Mouse (Mus musculus): ENCODE results near the gene Mfsd12.
A peak's percentile ranks its signal among the peaks of the same experiment; 100 is the strongest.

Gene Mfsd12

DNA sequence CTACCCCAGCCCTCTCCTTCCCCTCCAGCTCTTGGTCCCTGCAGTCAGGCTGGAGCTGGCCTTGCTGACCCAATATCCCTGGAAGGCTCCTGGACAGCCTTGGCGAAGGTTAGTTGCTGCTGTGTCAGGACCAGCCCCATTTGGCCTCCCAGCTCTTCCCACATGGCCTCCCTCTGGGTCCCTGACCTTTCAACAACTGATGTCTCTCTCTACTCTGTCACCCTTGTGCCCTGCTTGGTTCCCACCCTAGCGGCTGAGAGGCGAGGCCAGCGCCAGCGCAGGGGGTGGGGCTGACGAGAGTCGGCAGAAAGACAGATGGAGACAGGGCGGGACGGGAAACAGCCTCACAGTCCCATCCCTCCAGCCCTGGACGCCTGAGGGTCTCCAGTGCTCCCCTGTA, 28.9 kb upstream of the Mfsd12 start, which contains the start of gene Tbxa2r:
Gene Tbxa2r (plus strand): TSS at position 346 of the 400 bp plus-strand sequence.
- no peak for DNase-seq (ENCODE audit: extremely low spot score, low spot score)

DNA sequence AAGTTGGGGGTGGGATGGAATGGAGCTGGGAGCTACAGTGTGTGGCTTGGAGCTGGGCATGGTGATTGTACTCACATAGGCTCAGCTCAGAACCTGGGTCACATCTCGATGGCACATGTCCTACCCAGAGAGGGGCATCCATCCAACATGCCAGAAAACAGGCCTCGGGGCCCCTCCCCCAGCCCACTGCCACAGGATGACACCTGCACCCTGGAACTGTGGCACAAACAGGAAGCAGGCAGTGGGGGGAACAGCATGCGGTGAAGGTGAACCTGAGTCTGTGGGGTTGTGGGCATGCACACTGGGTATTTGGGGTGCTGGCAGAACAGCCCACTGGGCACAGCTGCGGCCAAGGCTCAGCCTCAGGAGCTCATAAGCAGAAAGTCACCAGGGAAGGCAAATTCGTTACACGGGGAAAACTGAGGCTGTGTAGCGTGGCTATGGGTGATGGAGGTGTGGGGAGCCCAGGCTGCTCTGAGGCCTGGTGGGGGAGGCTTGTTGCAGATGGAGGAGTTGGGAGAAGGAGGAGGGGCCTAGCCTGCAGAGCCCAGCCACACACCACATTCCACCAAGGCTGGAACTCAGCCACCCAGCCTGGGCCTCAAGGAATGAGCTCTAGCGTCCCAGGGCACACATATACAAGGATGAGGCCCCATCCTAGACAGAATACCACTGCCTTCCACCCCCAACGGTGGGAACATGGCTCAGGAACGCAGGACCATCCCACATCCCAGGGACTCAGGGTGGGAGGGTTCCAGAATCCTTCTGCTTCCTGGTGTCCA, 27.9 kb upstream of the Mfsd12 start:
- no peak for DNase-seq (ENCODE audit: extremely low spot score, low spot score)

DNA sequence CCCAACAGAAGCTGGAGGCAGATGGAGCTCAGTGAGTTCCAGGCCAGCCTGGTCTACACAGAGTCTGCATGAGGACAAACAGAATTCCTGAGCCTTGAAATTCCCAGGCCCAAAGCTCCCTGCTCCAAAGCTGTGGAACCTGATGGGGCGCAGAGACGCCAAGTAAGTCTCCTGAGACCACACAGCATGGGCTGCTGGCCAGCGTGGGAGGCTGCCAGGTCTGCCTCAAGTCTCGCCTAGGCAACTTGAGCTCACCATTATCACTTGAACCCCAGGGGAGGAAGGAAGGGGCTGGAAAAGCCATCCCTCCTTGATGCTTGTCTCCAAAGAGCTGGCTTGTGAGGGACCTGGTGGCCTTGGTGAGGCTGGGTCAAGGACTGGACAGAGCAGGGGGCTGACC, 27.3 kb upstream of the Mfsd12 start:
- DNase-seq (ENCODE audit: extremely low spot score, low spot score): no peak

DNA sequence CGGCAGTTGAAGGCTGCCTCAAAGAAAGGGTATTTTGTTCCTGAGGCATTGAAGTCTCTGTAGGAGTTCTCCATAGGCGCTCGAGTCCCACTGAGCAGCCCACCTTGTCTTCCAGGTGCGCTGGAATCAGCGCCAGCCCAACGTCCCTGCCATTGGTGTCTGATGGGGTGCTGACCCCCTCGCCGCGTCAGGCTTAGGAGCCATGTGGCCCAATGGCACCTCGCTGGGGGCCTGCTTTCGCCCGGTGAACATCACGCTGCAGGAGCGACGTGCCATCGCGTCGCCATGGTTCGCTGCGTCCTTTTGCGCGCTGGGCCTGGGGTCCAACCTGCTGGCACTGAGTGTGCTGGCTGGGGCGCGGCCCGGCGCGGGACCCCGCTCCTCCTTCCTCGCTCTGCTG, 25.0 kb upstream of the Mfsd12 start:
- no peak for DNase-seq (ENCODE audit: extremely low spot score, low spot score)

DNA sequence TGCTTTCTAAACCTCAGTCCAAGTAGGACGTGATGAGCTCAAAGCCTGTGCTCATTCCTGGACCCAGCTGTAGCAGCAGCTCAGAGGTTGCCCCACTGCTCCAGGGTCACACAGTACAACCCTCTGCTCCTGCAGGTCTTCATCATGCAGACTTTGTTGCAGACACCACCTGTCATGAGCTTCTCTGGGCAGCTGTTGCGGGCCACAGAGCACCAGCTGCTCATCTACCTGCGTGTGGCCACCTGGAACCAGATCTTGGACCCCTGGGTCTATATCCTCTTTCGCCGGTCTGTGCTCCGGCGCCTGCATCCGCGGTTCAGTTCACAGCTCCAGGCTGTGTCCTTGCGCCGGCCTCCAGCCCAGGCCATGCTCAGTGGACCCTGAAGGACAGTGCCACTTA, 23.0 kb upstream of the Mfsd12 start:
- no peak for DNase-seq (ENCODE audit: extremely low spot score, low spot score)

DNA sequence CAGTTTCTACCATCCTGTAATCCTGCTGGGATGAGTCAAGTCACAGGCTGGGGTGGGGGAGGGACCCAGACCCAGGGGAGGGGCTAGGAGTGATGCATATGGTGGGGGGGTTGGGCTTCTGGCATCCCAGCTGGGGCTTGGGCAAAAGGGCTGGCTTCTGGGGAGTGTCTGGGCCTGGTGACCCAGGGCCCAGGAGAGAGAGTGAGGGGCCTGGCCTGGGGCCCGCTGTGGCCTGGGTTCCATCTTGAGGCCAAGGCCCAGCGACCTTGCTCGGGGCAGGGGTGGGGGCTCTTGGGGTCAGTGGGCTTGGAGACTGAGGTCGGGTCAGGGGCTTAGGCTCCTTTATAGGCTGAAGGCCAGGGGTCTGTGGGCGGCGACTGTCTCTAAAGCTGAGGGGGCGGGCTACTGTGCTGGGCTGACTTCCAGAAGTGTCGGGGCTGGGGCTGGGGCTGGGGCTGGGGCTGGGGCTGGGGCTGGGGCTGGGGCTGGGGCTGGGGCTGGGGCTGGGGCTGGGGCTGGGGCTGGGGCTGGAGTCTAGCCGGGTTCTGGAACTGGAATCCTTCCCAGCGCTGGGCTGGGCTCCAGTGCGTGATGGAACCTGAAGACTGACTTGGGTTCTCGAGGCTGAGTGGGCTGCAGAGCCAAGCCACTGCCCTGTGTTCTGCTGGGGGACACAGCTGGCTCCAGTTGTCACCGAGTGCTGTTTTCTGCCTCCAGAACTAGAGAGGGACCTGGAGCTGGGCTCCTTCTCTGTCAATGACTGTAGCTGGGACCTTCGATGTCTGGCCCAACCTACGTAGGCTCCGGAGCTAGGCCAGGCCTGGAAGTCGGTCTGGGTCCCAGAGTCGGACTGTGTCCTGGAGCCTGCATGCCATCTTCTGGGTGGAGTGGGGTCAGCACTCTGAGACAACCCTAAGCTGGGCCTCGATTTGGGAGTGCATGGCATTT, 21.6 kb upstream of the Mfsd12 start:
- peak; percentile 49 for DNase-seq (ENCODE audit: extremely low spot score, low spot score)

DNA sequence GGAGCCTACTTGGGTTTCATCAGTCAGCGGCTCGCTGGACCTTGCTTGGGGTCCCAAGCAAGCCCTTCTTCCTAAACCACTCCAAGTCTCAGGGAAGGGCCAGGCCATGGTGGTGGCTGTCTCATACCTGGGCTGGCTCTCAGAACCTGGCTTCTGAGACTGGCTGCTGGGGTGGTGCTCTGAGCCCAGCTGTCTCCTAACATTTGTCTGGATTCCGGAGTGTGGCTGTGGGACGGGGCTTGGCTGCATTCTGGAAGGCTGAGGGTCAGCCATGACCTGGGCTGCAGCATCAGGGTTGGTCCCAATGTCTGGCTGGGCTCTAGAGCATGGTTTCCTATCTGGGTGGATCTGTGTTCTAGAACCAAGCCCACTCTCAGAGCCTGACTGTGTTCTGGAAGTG, 20.7 kb upstream of the Mfsd12 start:
- no peak for DNase-seq (ENCODE audit: extremely low spot score, low spot score)

DNA sequence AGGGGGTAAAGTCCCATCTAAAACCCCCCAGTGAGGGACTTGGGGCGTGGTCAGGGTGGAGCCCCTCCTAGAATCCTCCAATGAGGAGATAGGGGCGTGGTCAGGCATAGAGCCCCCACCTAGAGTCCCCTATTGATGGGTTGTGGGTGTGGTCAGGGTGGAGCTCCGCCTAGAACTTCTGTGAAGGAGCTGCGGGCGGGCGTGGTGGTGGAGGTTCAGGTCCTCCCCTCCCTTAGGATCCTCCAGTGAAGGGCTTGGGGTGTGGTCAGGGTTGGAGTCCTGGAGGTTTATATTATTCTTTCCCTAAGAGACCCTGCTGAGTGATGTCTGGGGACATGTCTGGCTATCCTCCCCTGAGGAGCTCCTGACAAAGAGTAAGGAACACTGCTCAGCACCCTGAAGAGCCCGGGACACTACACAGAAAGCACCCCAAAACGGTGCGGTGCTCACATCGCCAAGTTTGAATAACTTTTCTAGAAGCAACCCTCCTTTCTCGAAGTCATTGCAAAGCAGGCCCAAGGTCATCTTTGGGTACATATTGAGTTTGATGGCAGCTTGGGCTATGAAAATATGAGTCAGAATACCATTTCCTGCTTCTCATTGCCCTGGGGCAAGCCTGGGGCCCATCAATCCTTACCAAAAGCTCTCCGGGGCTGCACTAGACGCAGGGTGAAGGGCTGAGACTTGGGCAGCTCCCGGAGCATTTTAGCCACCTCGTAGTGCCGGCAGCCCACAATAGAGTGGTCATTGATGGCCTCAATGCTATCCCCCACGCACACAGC, 16.5 kb upstream of the Mfsd12 start:
- DNase-seq (ENCODE audit: extremely low spot score, low spot score): no peak

DNA sequence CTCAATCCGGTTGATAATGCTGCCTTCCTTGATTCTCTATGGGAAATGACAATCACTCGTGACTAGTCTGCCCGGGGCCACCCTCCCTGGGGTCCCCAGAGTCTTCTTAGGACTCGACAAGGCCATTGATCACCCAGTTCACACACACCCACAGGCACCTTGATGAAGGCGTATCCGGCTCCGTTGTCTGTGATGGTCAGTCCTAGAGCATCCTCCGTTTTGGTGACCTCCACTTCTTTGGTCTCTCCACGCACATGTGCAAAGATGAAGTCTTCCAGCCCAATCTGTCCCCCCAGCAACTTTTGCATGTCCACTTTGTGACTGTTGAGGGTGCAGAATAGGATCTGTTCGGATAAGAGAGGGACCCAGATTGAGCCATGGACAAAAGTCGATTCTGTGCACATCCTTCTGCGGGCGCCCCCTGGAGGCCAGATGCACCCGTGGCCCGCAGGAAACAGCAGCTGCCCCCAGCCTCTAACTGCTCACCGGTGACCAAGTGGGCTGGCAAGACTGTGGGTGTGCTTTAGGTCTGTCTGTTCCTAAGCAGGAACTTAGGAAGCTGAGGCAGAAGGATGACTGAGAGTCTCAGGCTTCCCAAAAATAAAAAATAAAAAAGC, 15.8 kb upstream of the Mfsd12 start:
- peak; percentile 79 for DNase-seq (ENCODE audit: extremely low spot score, low spot score)

DNA sequence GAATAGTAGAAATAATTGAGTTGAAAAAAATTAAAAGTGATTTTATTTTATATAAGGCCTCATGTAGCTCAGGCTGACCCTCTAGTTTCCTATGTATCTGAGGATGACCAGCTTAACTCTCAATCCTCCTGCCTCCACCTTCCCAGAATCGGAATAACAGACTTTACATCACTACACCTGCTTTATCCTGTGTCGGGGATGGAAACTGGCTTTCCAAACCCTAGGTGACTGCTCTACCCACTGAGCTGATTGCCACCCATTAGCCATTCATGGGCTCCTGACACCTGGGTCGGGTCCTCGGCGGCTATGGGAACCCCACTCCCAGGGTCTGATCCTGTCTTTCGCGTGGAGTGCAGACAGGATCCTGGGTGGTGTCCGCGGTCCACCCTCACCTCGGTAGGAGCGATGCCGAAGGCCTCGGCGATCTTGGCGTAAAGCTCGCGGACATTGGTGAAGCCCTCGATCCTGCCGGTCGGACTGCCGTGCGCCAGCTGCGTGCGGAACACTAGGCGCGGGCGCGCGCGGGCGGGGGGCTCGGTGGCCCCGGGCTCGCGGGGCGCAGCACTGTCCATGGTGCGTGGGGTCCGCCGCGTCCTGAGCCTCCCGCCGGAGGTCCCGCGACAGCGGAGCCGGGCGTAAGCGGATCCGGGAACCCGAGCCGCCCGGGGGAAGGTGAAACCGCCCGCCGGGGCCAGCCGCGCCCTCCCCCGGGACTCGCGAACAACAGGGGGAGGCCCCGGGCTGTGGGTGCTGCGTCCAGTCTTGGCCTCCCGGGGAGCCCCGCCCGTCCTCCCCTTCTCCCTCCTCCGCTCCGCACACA, 14.4 kb upstream of the Mfsd12 start, which contains the start of gene Gipc3:
Gene Gipc3 (minus strand): TSS at position 581 of the 820 bp plus-strand sequence.
- DNase-seq (ENCODE audit: extremely low spot score, low spot score): no peak

DNA sequence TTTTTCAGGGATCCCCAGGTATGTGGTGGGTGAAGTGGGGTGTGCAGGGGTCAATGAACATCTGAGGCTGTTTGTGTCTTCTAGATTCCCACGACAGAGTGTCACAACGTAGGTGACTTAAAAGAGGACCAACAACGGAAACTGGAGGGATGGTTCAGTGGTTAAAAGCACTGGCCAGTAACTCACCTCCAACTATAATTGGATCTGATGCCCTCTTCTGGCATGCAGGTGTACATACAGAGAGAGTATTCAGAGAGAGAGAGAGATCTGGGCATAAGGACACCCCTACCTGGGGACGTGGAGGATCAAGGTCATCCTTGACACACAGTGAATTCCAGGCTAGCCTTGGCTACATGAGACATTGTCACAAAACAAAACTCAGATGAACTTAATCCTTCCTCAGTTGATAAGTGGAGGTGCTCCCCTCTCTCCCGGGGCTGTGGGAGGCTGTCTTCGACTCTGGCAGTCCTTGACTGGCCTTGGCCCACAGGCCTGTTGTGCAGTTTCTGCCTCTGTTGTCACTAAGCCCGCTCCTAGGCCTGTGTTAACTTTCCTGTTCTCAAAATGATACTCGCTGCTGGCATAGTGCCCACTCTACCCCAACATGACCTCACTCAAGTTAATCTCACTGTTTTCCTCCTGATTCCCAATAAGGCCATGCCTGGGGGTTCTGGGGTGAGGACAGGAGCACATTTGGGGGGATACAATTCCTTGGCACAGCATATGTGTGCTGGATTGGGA, 12.7 kb upstream of the Mfsd12 start:
- no peak for DNase-seq (ENCODE audit: extremely low spot score, low spot score)

DNA sequence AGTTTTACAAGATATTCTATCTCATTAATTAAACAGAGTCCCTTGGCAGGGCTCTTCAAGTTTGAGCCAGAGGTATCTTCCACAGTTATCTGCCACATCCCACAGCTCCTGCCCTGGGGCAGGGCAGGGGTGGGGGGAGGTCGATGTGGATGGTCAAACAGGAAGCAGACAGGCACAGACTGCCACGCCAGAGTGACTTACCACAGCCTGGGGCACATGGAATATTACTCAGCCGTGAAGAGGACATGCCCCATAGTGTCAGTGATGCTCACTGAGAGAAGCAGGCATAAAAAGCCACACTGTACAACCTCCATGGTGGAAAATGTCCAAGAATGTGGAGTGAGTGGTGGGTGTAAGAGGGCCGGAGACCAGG, 12.1 kb upstream of the Mfsd12 start:
- DNase-seq (ENCODE audit: extremely low spot score, low spot score): no peak

DNA sequence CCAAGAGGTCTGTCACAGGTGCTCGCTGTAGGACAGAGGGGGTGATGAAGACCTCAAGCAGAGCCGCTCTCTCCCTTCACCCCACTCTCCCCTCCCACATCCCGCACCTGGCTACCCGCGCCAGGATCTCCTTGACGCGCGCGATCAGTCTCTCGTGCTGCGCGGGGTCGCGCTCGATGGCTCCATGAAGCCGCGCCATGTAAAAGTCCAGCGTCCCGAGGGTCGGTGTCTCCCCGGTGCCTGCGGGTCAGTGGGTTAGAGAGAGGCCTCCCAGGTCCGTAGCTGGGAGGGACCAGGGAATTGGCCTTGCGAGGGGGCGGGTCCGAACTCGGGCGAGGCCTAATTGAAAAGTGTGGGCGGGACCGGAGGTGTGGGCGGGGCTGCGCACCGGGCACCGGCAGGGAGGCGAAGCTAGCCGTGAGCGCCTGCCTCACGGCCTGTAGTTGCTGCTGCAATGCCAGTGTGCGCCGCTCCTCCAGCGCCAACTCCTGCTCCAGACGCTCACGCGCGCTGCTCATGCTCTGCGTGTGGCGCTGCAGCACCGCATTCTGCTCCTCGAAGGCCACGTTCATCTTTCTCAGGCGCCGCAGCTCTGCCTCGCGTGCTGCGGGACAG, 10.7 kb upstream of the Mfsd12 start:
- peak; percentile 67 for DNase-seq (ENCODE audit: extremely low spot score, low spot score)

DNA sequence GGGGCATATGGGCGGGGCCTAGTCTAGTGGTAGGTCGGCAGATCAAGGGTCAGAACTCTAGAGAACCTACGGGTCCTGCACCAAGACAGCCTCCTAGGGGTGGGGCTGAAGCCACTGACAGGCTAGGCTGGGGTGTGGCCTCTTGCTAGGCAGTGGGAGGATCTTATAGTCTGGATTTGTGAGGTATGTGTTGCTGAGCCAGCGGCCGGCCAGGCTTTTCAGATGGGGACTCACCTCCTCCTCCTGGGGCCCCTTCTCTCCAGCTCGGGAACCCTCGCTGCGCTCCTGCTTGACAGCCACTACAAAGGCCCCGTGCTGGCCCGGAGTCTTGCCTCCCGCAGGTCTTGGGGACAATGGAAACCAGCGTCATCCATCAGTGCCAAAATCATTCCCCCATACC, 8.1 kb upstream of the Mfsd12 start:
- DNase-seq (ENCODE audit: extremely low spot score, low spot score): no peak

DNA sequence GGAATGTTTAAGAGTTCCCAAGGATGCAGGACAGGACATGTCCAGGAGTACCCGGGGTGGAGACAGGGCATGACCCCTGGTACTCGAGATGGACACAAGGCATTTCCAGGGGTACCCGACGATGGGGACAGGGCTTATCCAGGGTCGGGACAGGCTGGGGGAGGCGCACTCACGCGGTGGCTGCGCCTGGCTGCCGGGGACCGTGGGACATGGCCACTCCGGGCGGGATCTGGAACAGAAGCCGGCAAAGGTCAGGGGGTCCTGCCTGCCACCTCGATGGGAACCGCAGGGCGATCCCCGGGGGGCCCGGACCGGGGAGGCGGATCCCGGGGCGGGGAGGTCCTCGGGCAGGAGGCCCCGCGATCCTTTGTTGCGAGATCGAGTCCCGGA, 7.3 kb upstream of the Mfsd12 start:
- DNase-seq (ENCODE audit: extremely low spot score, low spot score): no peak

DNA sequence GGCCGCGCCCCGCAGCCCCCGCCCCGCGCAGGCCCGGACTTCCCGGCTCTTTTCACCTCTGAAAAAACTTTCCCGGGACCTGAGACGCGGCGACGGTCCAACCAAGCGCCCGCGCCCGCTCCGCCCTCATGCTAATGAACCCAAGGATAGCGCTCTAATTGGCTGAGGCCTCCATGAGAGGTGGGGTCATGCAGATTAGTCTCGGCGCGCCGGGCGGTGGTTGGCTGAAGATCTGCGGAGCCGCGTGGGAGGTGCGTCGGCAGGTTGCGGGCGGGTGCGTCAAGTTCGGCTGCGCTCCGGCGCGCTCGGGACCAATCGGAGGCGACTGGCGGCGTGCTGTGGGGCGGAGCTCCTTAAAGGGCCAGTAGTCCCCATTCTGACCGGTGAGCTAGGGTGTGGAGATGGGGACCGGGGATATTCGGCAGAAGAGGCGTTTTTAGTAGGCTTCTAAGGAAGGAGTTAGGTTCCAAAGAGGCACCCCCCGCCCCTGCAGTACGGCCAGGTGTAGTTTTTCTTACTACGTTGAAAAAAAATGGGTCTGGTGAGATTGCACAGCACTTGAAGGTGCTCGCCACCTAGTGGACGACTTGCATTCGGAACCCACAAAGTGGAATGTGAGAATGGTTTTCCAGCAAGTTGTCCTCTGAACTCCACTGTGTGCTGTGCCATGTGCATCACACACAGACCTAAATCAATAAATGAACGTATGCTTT, 6.8 kb upstream of the Mfsd12 start, which contains the start of gene Hmg20b:
Gene Hmg20b (minus strand): TSS at position 130 of the 713 bp plus-strand sequence.
- DNase-seq (ENCODE audit: extremely low spot score, low spot score): peak; percentile 96

DNA sequence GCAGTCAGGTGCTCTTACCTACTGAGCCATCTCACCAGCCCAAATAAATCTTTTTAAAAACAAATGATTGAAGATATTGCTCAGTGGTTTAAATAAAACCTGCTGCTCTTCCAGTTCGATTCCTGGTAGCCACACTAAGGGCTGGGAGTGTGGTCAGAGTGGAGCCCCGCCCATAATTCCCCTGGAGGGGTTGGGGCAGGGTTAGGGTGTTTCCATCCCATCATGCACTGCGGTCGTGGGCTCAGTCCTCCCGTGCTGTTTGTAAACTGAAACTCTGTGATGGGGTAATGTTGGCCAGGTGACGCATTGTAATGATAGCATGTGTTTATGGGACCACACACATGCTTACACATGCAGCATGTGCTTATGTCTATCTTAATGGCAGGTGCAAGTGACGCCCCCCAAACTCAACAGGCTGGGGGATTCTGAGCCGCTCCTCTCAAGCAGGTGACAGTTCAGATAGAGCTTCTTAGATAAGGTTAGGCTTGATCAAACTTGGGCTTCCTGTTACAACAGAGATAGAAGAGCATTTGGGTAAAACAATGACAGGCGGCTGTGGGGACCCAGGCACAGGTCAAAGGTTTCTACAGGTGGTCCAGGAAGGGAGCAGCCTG, 5.5 kb upstream of the Mfsd12 start:
- no peak for DNase-seq (ENCODE audit: extremely low spot score, low spot score)
